Mouse (Mus musculus) limb, embryonic 11.5 days (tissue): Measurements from ENCODE around the gene Lif. TPM values are rescaled to one million over a fixed set of nuclear protein-coding genes. Genes with fewer than 3 reads are reported as not detected.

Source experiments
- ATAC-seq: fragments of 200-750 bp; cut with Nextera tagmentation; 2 replicates; pipeline ENCODE4 v1.8.0; 2017; ENCODE audit warnings: low read depth; ENCODE audit not compliant: insufficient number of reproducible peaks, low FRiP score, low TSS enrichment
- DNase-seq: peaks from one replicate; pipeline ENCODE4 v3.0.0-alpha.2; 2015; ENCODE audit warnings: low spot score
- H3K27ac ChIP-seq: fragments of 300-500 bp; sonication (generic); replicated peaks from 2 replicates; pipeline ENCODE4 v1.5.1; 2014; ENCODE audit warnings: low read depth, mild to moderate bottlenecking, low read length
- H3K27me3 ChIP-seq: fragments of 300-500 bp; sonication (generic); 2 replicates; pipeline ENCODE4 v1.6.1; 2014; ENCODE audit warnings: mild to moderate bottlenecking, low read length, mixed read lengths; ENCODE audit not compliant: control insufficient read depth, insufficient read depth
- H3K36me3 ChIP-seq: fragments of 300-500 bp; sonication (generic); 2 replicates; pipeline ENCODE4 v1.6.1; 2014; ENCODE audit warnings: mild to moderate bottlenecking, low read length, moderate library complexity, mixed read lengths; ENCODE audit not compliant: control insufficient read depth, insufficient read depth
- H3K4me1 ChIP-seq: fragments of 300-500 bp; sonication (generic); 2 replicates; pipeline ENCODE4 v1.6.1; 2014; ENCODE audit warnings: low read length, mixed read lengths; ENCODE audit not compliant: control insufficient read depth, insufficient read depth
- H3K4me2 ChIP-seq: fragments of 300-500 bp; sonication (generic); 2 replicates; pipeline ENCODE4 v1.6.1; 2014; ENCODE audit warnings: low read depth, mild to moderate bottlenecking, moderate library complexity; ENCODE audit not compliant: severe bottlenecking
- H3K4me3 ChIP-seq: fragments of 300-500 bp; sonication (generic); 2 replicates; pipeline ENCODE4 v1.5.1; 2014; ENCODE audit warnings: low read depth, low read length
- H3K9ac ChIP-seq: fragments of 300-500 bp; sonication (generic); 2 replicates; pipeline ENCODE4 v1.6.1; 2014; ENCODE audit warnings: mild to moderate bottlenecking, low read length
- H3K9me3 ChIP-seq: fragments of 300-500 bp; sonication (generic); 2 replicates; pipeline ENCODE4 v1.6.1; 2016; ENCODE audit warnings: low read length; ENCODE audit not compliant: control insufficient read depth
- WGBS: fragments of 180-500 bp; shearing (Covaris S2); extraction: QIAGEN DNeasy Blood & Tissue Kit; methylation state at CpG from one replicate; pipeline ENCODE4 v1.1.7; 2014; 5-methylcytosine and 5-hydroxymethylcytosine counted together
- polyA plus RNA-seq: library from polyadenylated mRNA; unstranded; fragments of >200 nt; fragmentation: Nextera tagmentation; extraction: Ambion mirVana; gene quantifications from 2 replicates; pipeline ENCODE4 v1.2.1, GENCODE M21; 2014

Gene Lif
- polyA plus RNA-seq, 1 experiment from 2014 or later = 0.05 TPM

DNA sequence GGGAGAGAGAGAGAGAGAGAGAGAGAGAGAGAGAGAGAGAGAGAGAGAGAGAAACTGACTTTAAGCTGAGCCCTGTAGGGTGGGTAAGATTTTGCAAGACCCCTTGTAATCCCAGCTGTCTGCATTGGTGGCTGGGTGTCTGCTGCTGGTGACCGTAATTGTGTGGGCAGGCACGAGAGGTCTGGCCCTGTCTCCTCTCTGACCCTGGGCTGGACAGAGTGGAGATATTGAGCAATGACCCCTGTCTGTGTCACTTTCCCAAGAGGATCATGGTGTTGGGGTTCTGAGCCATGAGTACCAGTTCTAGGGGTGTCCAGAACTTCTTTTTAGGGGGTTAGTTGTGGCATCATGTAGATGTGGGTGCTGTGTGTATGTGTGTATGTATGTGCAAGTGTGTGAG, 33.1 kb upstream of the Lif start:
- Histone ChIP-seq H3K36me3 (no peaks in the 10 kb centered on the region), H3K27ac (no peak overlapping the region), H3K9ac (no peak overlapping the region), H3K27me3 (peaks cover 2% of the 10 kb centered on the region; the same call in 1 of the 2 replicates), H3K4me3 (no peak overlapping the region), H3K4me1 (0 out of 2 replicates have a peak, but pooled peaks cover 4% of the 10 kb centered on the region), H3K9me3 (no peaks in the 10 kb centered on the region), H3K4me2 (no peak overlapping the region)
- WGBS = 29% methylated on average over 2 of the region's 2 CpGs
- no peak for DNase-seq
- no peak for ATAC-seq

- Histone ChIP-seq H3K27me3 (no peaks in the 10 kb centered on the region), H3K36me3 (no peaks in the 10 kb centered on the region), H3K4me2 (no peak overlapping the region), H3K9me3 (no peaks in the 10 kb centered on the region), H3K4me1 (0 out of 2 replicates have a peak, but pooled peaks cover 4% of the 10 kb centered on the region), H3K27ac (no peak overlapping the region), H3K9ac (no peak overlapping the region), H3K4me3 (no peak overlapping the region)
- ATAC-seq (no peak), DNase-seq (no peak)
- 76% methylated on average over 5 of the region's 5 CpGs for WGBS
These were observed 30.6 kb upstream of the Lif start for GRCm38 (mm10) chr11:4226569-4227325.

GRCm38 (mm10) chr11:4228463-4228862, 28.9 kb upstream of the Lif start:
- no peaks in the 10 kb centered on the region for H3K9me3 ChIP-seq
- H3K4me2 ChIP-seq = no peak overlapping the region
- 0 out of 2 replicates have a peak, but pooled peaks cover 4% of the 10 kb centered on the region for H3K4me1 ChIP-seq
- no peak for ATAC-seq
- no peak overlapping the region for H3K4me3 ChIP-seq
- no peak overlapping the region for H3K27ac ChIP-seq
- no peak overlapping the region for H3K9ac ChIP-seq
- H3K27me3 ChIP-seq = no peaks in the 10 kb centered on the region
- DNase-seq = no peak
- H3K36me3 ChIP-seq = no peaks in the 10 kb centered on the region
- WGBS = 41% methylated on average over 8 of the region's 8 CpGs

DNA sequence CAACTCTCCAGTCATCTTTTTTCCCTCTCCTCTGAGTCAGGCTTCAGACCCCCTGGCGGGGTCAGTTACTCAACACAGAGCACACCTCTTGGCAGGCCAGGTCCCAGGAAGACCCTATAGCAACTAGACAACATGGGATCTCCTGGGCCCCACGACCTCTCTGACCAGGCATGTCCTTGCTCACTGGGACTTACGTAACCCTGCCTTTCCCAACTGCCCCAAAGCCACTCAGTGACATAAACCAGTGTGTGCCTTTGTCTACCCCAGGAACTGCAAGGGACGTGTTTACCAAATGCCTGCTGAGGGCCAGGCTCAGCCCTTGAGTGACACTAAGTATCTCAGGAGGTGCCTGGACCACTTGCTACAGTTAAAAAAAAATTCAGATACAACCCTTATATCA, 27.5 kb upstream of the Lif start:
- Histone ChIP-seq H3K9ac (no peak overlapping the region), H3K9me3 (no peaks in the 10 kb centered on the region), H3K4me3 (no peak overlapping the region), H3K36me3 (no peaks in the 10 kb centered on the region), H3K4me1 (0 out of 2 replicates have a peak, but pooled peaks cover 4% of the 10 kb centered on the region), H3K27ac (no peak overlapping the region), H3K27me3 (no peaks in the 10 kb centered on the region), H3K4me2 (no peak overlapping the region)
- 56% methylated on average over 4 of the region's 4 CpGs for WGBS
- no peak for DNase-seq
- no peak for ATAC-seq

DNA sequence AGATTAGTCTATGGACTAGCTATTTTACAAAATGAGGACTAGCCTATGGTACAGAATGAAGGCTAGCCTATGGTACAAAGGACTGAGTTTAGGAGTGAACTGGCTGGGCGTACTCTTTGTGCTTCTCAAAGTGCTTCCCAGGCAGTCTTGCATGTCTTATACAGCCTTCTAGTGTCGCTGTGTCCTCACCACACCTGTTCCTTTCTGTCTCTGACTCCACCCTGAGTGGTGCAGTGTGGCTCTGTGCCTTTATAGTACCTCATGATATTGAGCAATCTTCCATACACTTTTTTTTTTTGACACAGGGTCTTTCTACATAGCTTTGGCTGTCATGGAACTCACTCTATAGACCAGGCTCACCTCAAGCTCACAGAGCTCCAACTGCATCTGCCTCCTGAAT, 25.9 kb upstream of the Lif start:
- DNase-seq (no peak), ATAC-seq (no peak)
- no peaks in the 10 kb centered on the region for H3K9me3 ChIP-seq
- H3K9ac ChIP-seq = no peak overlapping the region
- H3K27ac ChIP-seq = no peak overlapping the region
- no peak overlapping the region for H3K4me3 ChIP-seq
- H3K27me3 ChIP-seq = no peaks in the 10 kb centered on the region
- no peak overlapping the region for H3K4me2 ChIP-seq
- 0 out of 2 replicates have a peak, but pooled peaks cover 4% of the 10 kb centered on the region for H3K4me1 ChIP-seq
- no peaks in the 10 kb centered on the region for H3K36me3 ChIP-seq
- WGBS = 85% methylated on average over 2 of the region's 2 CpGs

GRCm38 (mm10) chr11:4232644-4233043, 24.7 kb upstream of the Lif start:
- 76% methylated on average over 12 of the region's 12 CpGs for WGBS
- H3K27me3 ChIP-seq = no peaks in the 10 kb centered on the region

DNA sequence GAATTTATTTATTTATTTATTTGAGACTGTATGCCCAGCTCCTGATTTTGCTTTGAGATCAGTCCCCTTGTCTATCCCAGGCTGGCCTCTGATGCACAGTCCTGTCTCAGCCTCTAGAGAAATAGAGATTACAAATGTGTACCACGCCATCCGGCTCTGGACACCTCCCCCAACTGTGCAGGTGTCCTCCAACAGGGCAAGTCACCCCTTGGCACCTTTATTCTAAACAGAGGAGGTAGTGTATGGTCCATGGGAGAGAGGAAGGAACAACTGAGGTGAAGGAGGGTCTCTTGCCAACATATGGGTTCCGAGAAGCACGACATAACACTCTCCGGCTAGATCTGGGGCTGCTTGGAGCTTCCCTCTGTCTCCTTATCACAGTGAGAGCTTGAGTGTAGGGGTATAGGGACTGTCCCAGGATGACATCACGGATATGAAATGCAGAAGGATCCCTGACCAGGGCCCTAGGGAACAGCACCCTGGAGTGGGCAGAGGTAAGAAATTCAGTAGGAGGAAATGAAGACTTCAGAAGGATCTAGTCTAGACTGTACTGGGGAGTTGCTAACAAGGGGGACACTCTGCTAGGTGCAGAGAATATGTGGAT, 22.2 kb upstream of the Lif start:
- Histone ChIP-seq H3K9me3 (no peaks in the 10 kb centered on the region), H3K9ac (no peak overlapping the region), H3K4me3 (no peak overlapping the region), H3K27me3 (no peaks in the 10 kb centered on the region), H3K36me3 (no peaks in the 10 kb centered on the region), H3K4me2 (no peak overlapping the region), H3K4me1 (no peaks in the 10 kb centered on the region), H3K27ac (no peak overlapping the region)
- 85% methylated on average over 6 of the region's 6 CpGs for WGBS
- DNase-seq (no peak), ATAC-seq (no peak)

More at GRCm38 (mm10) chr11:4232644-4233043, 24.7 kb upstream of the Lif start:
- DNase-seq = no peak
- Histone ChIP-seq H3K9me3 (no peaks in the 10 kb centered on the region), H3K4me1 (0 out of 2 replicates have a peak, but pooled peaks cover 4% of the 10 kb centered on the region), H3K4me2 (no peak overlapping the region), H3K27ac (no peak overlapping the region), H3K36me3 (no peaks in the 10 kb centered on the region), H3K9ac (no peak overlapping the region), H3K4me3 (no peak overlapping the region)
- ATAC-seq = no peak

GRCm38 (mm10) chr11:4235665-4236545, 21.5 kb upstream of the Lif start, which contains the start of gene Osm:
Gene Osm (plus strand): TSS chr11:4236420.
- no peak within 1 kb of the TSS for H3K27ac ChIP-seq
- no peaks in the 10 kb centered on the region for H3K9me3 ChIP-seq
- 75% methylated on average over 16 of the region's 16 CpGs for WGBS

More at GRCm38 (mm10) chr11:4235665-4236545, 21.5 kb upstream of the Lif start, which contains the start of gene Osm:
- ATAC-seq (no peak), DNase-seq (no peak)
- no peak within 1 kb of the TSS for H3K4me2 ChIP-seq
- no peak within 1 kb of the TSS for H3K9ac ChIP-seq
- no peaks in the 10 kb centered on the region for H3K27me3 ChIP-seq
- no peak within 1 kb of the TSS for H3K4me3 ChIP-seq
- no peaks in the 10 kb centered on the region for H3K4me1 ChIP-seq
- no peaks in the 10 kb centered on the region for H3K36me3 ChIP-seq
